Mouse (Mus musculus): Measurements from ENCODE around the gene Efcab12.

DNA sequence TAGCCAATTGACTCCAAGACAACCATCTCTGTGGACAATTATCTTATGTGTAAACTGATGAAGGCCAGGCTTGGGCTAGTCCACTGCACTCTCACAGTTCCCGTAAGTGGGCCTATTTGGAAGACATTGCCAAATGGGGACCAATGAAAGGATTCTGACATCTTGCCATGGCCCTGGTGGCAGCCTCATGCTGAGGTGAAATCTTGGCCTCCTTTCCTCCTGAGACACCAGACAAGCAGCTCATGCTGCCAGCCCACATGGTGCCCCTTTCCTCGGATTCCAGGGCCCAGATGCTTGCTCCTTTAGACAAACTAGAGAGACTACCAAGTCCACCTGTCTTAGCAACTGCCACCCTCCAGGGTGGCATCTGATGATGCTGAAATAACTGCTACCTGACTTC is 20.1 kb downstream of the Efcab12 start:
- TF ChIP-seq GATA1 (IDR thresholded peaks at IDR 0.05; ENCODE audit: low read length) (no peak), TAL1 (IDR thresholded peaks at IDR 0.05; ENCODE audit: low read length) (no peak)
